ENCODE assay signal across 17 mouse cellular contexts in the genomic region with DNA sequence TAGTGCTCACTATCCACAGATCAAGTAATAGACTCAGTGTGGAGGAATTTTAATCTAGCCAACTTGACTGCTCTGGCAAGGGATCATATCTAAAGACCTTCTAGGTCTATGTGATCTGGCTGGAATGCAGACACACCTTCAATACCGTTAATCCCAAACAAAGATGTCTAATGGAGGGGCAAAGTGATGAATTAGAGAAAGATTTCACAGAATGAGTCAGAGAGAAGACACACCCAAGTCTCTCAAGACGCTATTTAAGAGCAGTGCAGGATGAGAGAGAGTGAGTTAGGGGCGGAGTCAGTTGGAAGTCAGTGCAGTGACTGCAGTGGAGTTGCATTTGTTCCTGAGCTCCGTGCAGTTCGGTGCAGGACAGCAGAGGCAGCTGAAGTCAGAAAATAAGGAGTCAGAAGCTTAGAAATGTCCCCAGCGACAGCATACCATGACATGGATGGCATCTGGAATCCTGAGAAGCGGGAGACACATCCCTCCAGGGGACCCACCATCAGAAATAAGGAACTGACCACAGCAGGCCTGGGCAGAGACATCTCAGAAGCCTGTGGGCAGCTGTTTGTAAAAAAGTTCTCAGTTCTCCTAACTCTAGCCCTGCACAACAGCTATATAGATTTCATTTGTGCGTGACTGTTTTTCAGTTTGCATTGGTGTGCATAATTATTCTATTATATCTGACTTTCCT.
"Had no signal": no experiment of that assay in that cellular context is flagged by ENCODE, and none has a peak within 500 bp of the region (broad histone marks: within the 10 kb centered on the region; RNA-seq: fewer than 3 reads in every experiment).

No protein-coding gene starts in this region.

- H3K36me3 ChIP-seq: kidney, embryonic 15.5 days; limb, embryonic 15.5 days; liver, embryonic 12.5 days; lung, embryonic 15.5 days; midbrain, embryonic 15.5 days; neural tube, embryonic 13.5 days; stomach, embryonic 15.5 days had no signal

- H3K9ac ChIP-seq: kidney, embryonic 15.5 days; limb, embryonic 15.5 days; liver, embryonic 12.5 days; lung, embryonic 15.5 days; midbrain, embryonic 15.5 days; neural tube, embryonic 13.5 days; stomach, embryonic 15.5 days had no signal

- H3K4me2 ChIP-seq: kidney, embryonic 15.5 days; limb, embryonic 15.5 days; liver, embryonic 12.5 days; lung, embryonic 15.5 days; midbrain, embryonic 11.5 days; midbrain, embryonic 15.5 days; neural tube, embryonic 13.5 days; stomach, embryonic 15.5 days had no signal

- H3K27me3 ChIP-seq: kidney, embryonic 15.5 days; lung, embryonic 15.5 days; midbrain, embryonic 15.5 days; neural tube, embryonic 13.5 days; stomach, embryonic 15.5 days had no signal

- DNase-seq: kidney, postnatal 14 days; lung, postnatal 14 days; retina, postnatal 1 day; right cerebral cortex, postnatal 4 days; spleen, adult 18-20 months; thymus, postnatal 4 days had no signal

- H3K9me3 ChIP-seq: kidney, embryonic 15.5 days; limb, embryonic 15.5 days; liver, embryonic 12.5 days; lung, embryonic 15.5 days; megakaryocyte, embryonic 14.5 days; midbrain, embryonic 15.5 days; neural tube, embryonic 13.5 days; stomach, embryonic 15.5 days had no signal

- H3K4me3 ChIP-seq: kidney, embryonic 15.5 days; left cerebral cortex, adult 2 months; limb, embryonic 15.5 days; liver, embryonic 12.5 days; lung, embryonic 15.5 days; megakaryocyte, embryonic 14.5 days; midbrain, embryonic 15.5 days; neural tube, embryonic 13.5 days; stomach, embryonic 15.5 days had no signal

- H3K4me1 ChIP-seq: kidney, embryonic 15.5 days; limb, embryonic 15.5 days; liver, embryonic 12.5 days; lung, embryonic 15.5 days; stomach, embryonic 15.5 days had no signal

- H3K27ac ChIP-seq: kidney, embryonic 15.5 days; left cerebral cortex, adult 2 months; limb, embryonic 15.5 days; liver, embryonic 12.5 days; lung, embryonic 15.5 days; macrophage; midbrain, embryonic 15.5 days; neural tube, embryonic 13.5 days; stomach, embryonic 15.5 days had no signal

- ATAC-seq: liver, embryonic 12.5 days; midbrain, embryonic 15.5 days had no signal
